ENCODE assay signal across 1 mouse cellular context in the genomic region with DNA sequence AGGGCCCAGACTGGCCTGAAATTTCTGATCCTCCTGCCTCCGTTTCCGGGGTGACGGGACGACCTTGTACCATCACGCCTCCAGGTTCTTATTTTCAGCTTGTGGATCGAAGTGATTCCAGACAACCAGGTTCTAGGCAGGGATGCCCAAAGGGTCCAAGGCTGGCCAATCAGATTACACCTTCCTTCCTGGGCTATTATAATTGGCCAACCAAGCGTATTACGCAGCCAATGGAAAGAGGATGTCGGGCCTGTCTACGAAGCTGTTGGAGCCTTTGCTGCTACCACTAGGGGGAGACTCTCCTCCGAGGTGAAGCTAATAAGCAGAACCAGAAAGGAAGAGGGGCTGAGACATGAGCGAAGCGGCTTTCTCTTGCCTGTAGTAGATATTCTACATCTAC.
TF ChIP-seq lines count a peak whose summit lies in the region.

No protein-coding gene starts in this region.

TF ChIP-seq in C2C12, 6 proteins besides CTCF, POLR2A, EP300 and RAD21 (continued from another document):
- TF ChIP-seq FOSL1 (IDR thresholded peaks at IDR 0.05; ENCODE audit: insufficient read depth, low read length, poor library complexity, severe bottlenecking): no peak
- TF ChIP-seq USF1 (IDR thresholded peaks at IDR 0.05; ENCODE audit: low read depth): no peak
- no peak for TF ChIP-seq MYOG (IDR thresholded peaks at IDR 0.05; ENCODE audit: control insufficient read depth, extremely low read depth, insufficient read length)
